Mouse (Mus musculus) embryonic facial prominence, embryonic 13.5 days (tissue): ENCODE measurements around the gene Pole3. TPM values are rescaled to one million over a fixed set of nuclear protein-coding genes. Genes with fewer than 3 reads are reported as not detected.

ENCODE experiments used
- ATAC-seq: fragments of 200-750 bp; cut with Nextera tagmentation; 2 replicates; pipeline ENCODE4 v1.8.0; 2017; ENCODE audit warnings: low read depth; ENCODE audit not compliant: insufficient number of reproducible peaks, insufficient read depth, low FRiP score, low TSS enrichment
- H3K27ac ChIP-seq: fragments of 300-500 bp; sonication (generic); 2 replicates; pipeline ENCODE4 v1.5.1; 2015; ENCODE audit warnings: moderate library complexity, mild to moderate bottlenecking, inconsistent platforms
- H3K27me3 ChIP-seq: fragments of 300-500 bp; sonication (generic); 2 replicates; pipeline ENCODE4 v1.6.1; 2015; ENCODE audit warnings: mild to moderate bottlenecking, inconsistent platforms
- H3K36me3 ChIP-seq: fragments of 300-500 bp; sonication (generic); 2 replicates; pipeline ENCODE4 v1.6.1; 2015; ENCODE audit warnings: mild to moderate bottlenecking, inconsistent platforms
- H3K4me1 ChIP-seq: fragments of 300-500 bp; sonication (generic); 2 replicates; pipeline ENCODE4 v1.6.1; 2015; ENCODE audit warnings: inconsistent platforms
- H3K4me2 ChIP-seq: fragments of 300-500 bp; sonication (generic); 2 replicates; pipeline ENCODE4 v1.6.1; 2015; ENCODE audit warnings: moderate library complexity, mild to moderate bottlenecking, inconsistent platforms
- H3K4me3 ChIP-seq: fragments of 300-500 bp; sonication (generic); 2 replicates; pipeline ENCODE4 v1.5.1; 2015; ENCODE audit warnings: mild to moderate bottlenecking, inconsistent platforms
- H3K9ac ChIP-seq: fragments of 300-500 bp; sonication (generic); 2 replicates; pipeline ENCODE4 v1.6.1; 2015; ENCODE audit warnings: mild to moderate bottlenecking, inconsistent platforms
- H3K9me3 ChIP-seq: fragments of 300-500 bp; sonication (generic); 2 replicates; pipeline ENCODE4 v1.6.1; 2016; ENCODE audit warnings: inconsistent platforms
- WGBS: fragments of 180-500 bp; shearing (Covaris S2); methylation state at CpG from one replicate; pipeline ENCODE4 v1.1.7; 2015; ENCODE audit warnings: mixed read lengths; 5-methylcytosine and 5-hydroxymethylcytosine counted together
- polyA plus RNA-seq: library from polyadenylated mRNA; unstranded; fragments of >200 nt; fragmentation: Nextera tagmentation; extraction: Ambion mirVana; gene quantifications from 2 replicates; pipeline ENCODE4 v1.2.1, GENCODE M21; 2015

The Pole3 gene
- polyA plus RNA-seq, 1 experiment from 2014 or later, result 94.5 TPM

GRCm38 (mm10) chr4:62517538-62518415, 7.1 kb downstream of the Pole3 start:
- Histone ChIP-seq H3K4me3 (peak overlapping the region; percentile 80), H3K27ac (0 out of 2 replicates have a peak overlapping the region, but pooled peaks have one; percentile 35), H3K4me1 (peaks cover 50% of the 10 kb centered on the region), H3K9ac (peak overlapping the region; percentile 85), H3K9me3 (no peaks in the 10 kb centered on the region), H3K36me3 (peaks cover 21% of the 10 kb centered on the region), H3K27me3 (no peaks in the 10 kb centered on the region), H3K4me2 (peak overlapping the region; percentile 82)
- WGBS, result 44% methylated on average over 10 of the region's 10 CpGs
- ATAC-seq, result no peak

- WGBS, result 85% methylated on average over 8 of the region's 8 CpGs
These were observed 7.8 kb downstream of the Pole3 start for GRCm38 (mm10) chr4:62517046-62517445.

DNA sequence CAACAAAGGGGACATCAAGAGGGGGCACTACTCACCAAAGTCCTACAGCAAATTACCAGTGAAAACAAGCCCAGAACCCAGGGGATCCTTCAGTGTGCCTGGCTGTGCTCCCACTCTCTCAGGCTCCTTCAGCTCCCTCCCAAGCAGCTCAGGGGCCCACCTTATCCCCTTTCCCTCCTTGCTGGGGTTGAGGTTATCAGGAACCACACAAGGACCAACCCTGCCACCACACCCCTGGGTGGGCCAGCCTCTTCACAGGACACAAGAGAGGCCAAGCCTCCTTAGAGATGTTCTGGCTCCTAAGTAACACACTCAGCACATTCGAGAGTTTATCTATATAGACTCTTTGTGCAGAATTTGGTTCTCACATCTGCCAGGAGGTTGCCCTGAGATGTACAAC, 8.3 kb downstream of the Pole3 start:
- H3K9me3 ChIP-seq, result no peaks in the 10 kb centered on the region
- no peak overlapping the region for H3K4me3 ChIP-seq
- H3K27me3 ChIP-seq, result no peaks in the 10 kb centered on the region
- H3K4me1 ChIP-seq, result peaks cover 50% of the 10 kb centered on the region
- ATAC-seq, result no peak
- no peak overlapping the region for H3K4me2 ChIP-seq
- WGBS, result 87% methylated on average over 1 of the region's 1 CpGs
- no peak overlapping the region for H3K9ac ChIP-seq
- H3K27ac ChIP-seq, result peak overlapping the region; percentile 56; the same call in 1 of the 2 replicates
- H3K36me3 ChIP-seq, result peaks cover 27% of the 10 kb centered on the region

More at GRCm38 (mm10) chr4:62517046-62517445, 7.8 kb downstream of the Pole3 start:
- Histone ChIP-seq H3K9me3 (no peaks in the 10 kb centered on the region), H3K27ac (no peak overlapping the region), H3K4me2 (0 out of 2 replicates have a peak overlapping the region, but pooled peaks have one; percentile 82), H3K9ac (no peak overlapping the region), H3K4me3 (no peak overlapping the region), H3K36me3 (peaks cover 22% of the 10 kb centered on the region), H3K27me3 (no peaks in the 10 kb centered on the region), H3K4me1 (peaks cover 50% of the 10 kb centered on the region)
- no peak for ATAC-seq

DNA sequence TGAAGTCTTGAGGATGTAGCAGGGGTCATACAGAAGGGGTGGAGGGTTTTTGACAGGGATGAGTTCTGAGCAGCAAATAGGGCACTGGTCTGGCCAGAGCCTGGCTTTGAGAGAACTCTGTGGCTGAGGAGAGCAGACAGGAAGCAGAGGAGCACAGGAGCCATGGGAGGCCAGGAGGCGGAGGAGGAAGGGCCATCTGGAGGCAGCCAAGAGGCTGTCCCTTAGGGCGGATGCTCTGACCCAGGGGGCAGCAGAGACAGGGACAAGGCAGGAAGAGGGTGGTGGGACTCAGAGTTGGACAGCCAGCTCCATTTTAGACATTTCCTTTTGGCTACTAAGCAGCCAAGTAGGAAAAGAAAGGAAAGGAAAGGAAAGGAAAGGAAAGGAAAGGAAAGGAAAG, 8.8 kb downstream of the Pole3 start:
- no peak for ATAC-seq
- H3K4me2 ChIP-seq, result no peak overlapping the region
- 36% methylated on average over 2 of the region's 2 CpGs for WGBS
- H3K27ac ChIP-seq, result peak overlapping the region; percentile 56; the same call in 1 of the 2 replicates
- H3K36me3 ChIP-seq, result peaks cover 32% of the 10 kb centered on the region
- H3K4me1 ChIP-seq, result peaks cover 50% of the 10 kb centered on the region
- no peak overlapping the region for H3K4me3 ChIP-seq
- no peaks in the 10 kb centered on the region for H3K9me3 ChIP-seq
- H3K27me3 ChIP-seq, result no peaks in the 10 kb centered on the region
- no peak overlapping the region for H3K9ac ChIP-seq

DNA sequence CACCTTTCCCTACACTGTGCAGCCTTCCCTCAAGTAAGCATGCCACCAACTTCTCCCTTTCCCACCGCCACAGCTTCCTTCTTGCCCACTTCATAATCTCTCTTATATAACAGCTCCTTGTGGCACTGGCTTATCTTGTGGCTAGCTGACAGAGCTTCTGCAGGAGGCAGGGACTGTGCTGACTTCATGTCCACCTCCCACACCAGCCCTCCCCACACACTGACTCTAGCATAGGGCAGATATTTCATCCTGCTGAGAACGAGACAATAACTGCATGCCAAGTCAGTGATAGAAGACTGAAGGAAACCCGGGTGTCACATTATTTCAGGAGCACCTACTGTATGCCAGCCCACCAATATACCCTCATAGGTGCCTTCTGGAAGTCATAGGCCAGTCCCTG, 9.4 kb downstream of the Pole3 start:
- no peaks in the 10 kb centered on the region for H3K27me3 ChIP-seq
- peaks cover 38% of the 10 kb centered on the region for H3K36me3 ChIP-seq
- no peak overlapping the region for H3K9ac ChIP-seq
- H3K9me3 ChIP-seq, result no peaks in the 10 kb centered on the region
- 84% methylated on average over 3 of the region's 3 CpGs for WGBS
- no peak overlapping the region for H3K4me2 ChIP-seq
- ATAC-seq, result no peak
- peaks cover 50% of the 10 kb centered on the region for H3K4me1 ChIP-seq
- peak overlapping the region; percentile 29; the same call in 1 of the 2 replicates for H3K27ac ChIP-seq
- H3K4me3 ChIP-seq, result no peak overlapping the region

DNA sequence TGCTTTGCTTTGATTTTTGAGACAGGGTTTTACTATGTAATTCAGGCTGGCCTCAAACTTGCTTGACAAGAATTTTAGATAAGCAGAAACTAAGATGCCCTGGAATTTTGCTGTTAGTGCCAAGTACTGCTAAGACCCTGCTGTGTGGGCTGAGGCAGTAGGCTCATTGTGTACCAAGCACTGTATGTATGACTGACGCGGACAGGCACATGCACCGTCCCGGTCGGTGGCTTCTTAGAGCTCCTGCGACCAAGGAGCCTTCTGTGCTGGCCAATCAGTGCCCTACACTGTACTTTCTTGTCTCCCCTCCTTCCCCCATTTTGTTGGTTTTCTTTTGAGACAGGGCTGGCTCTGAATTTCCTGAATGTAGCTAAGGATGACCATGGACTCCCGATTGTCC, 9.9 kb downstream of the Pole3 start:
- 0 out of 2 replicates have a peak overlapping the region, but pooled peaks have one; percentile 29 for H3K27ac ChIP-seq
- no peak overlapping the region for H3K4me3 ChIP-seq
- WGBS, result 77% methylated on average over 7 of the region's 7 CpGs
- no peak for ATAC-seq
- peaks cover 42% of the 10 kb centered on the region for H3K36me3 ChIP-seq
- no peaks in the 10 kb centered on the region for H3K9me3 ChIP-seq
- H3K4me1 ChIP-seq, result peaks cover 50% of the 10 kb centered on the region
- no peaks in the 10 kb centered on the region for H3K27me3 ChIP-seq
- H3K9ac ChIP-seq, result no peak overlapping the region
- no peak overlapping the region for H3K4me2 ChIP-seq

DNA sequence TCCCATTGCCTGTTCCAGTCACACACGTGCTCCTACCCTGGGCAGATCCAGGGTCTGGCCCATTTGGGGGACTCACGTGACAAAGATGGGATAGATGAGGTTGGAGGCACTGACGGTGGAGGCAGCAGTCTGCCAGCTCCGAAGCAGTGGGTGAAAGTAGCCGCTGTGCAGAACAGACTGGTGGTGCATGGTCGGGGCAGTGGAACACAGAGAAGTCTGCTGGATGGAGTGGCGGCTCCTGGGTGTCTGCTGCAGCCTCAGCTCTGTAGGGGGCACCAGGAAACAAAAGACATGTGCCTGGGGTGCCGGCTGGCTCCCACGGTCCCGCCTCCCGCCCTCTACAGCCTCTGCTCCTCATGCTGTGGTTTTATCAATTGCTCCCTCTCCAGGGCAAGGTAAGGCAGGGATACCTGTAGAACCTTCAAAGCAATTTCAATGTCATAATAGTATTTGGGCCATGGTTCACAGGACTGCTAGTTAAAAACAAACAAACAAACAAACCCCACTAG, 10.8 kb downstream of the Pole3 start:
- ATAC-seq, result no peak
- no peak overlapping the region for H3K27ac ChIP-seq
- H3K9ac ChIP-seq, result no peak overlapping the region
- peaks cover 52% of the 10 kb centered on the region for H3K36me3 ChIP-seq
- no peak overlapping the region for H3K4me2 ChIP-seq
- no peaks in the 10 kb centered on the region for H3K9me3 ChIP-seq
- whole genome bisulfite sequencing, result 45% methylated on average over 11 of the region's 11 CpGs
- H3K27me3 ChIP-seq, result no peaks in the 10 kb centered on the region
- H3K4me1 ChIP-seq, result peaks cover 46% of the 10 kb centered on the region
- no peak overlapping the region for H3K4me3 ChIP-seq

DNA sequence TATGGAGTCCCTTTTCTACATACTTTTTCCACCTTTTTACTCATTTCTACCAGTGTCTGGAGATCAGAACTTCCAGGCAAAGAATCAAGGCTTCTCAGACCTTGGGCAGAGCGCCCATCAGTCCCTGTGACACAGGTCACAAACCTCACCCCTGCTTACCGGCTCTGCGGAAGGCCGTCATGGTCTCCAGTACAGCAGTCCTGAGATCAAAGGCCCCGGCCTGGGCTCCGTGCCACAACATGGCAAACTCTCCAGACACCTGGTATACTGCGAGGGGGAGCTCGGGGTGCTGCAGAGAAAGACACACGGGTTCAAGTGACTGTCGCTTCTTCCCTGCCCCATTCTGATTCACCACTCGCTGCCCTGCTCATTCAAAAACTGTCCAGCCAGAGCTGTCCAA, 14.9 kb downstream of the Pole3 start:
- WGBS, result 92% methylated on average over 11 of the region's 11 CpGs
- Histone ChIP-seq H3K9me3 (no peaks in the 10 kb centered on the region), H3K27me3 (no peaks in the 10 kb centered on the region), H3K4me1 (peaks cover 7% of the 10 kb centered on the region), H3K36me3 (peaks cover 71% of the 10 kb centered on the region), H3K9ac (no peak overlapping the region), H3K4me3 (no peak overlapping the region), H3K27ac (no peak overlapping the region), H3K4me2 (no peak overlapping the region)
- no peak for ATAC-seq

- WGBS, result 96% methylated on average over 5 of the region's 5 CpGs
- ATAC-seq, result no peak
- no peak overlapping the region for H3K27ac ChIP-seq
- H3K27me3 ChIP-seq, result no peaks in the 10 kb centered on the region
- H3K9ac ChIP-seq, result no peak overlapping the region
- H3K4me1 ChIP-seq, result peaks cover 2% of the 10 kb centered on the region
- no peak overlapping the region for H3K4me3 ChIP-seq
- no peak overlapping the region for H3K4me2 ChIP-seq
- H3K9me3 ChIP-seq, result no peaks in the 10 kb centered on the region
- H3K36me3 ChIP-seq, result peaks cover 67% of the 10 kb centered on the region
These were observed 16.0 kb downstream of the Pole3 start for GRCm38 (mm10) chr4:62508839-62509238.

DNA sequence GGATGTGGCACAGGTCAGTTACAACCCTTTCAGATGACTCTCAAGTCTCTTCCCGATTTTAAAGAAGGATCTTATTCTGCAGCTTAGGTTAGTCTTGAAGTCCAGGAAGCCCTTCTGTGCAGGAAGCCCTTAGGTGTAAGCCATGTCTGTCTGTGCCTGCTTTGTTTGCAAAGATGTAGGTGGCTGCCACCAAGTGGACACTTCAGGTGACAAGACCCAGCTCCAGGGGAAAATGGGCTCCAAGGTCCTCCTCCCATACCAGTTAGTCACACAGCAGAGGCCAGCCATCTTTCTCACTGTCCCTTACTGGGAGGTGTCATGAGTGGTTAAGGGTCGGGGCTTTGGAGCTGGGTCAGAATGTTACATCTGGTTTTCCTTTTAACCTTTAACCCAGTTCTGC, 18.1 kb downstream of the Pole3 start:
- ATAC-seq, result no peak
- Histone ChIP-seq H3K9ac (no peak overlapping the region), H3K27me3 (no peaks in the 10 kb centered on the region), H3K27ac (no peak overlapping the region), H3K9me3 (no peaks in the 10 kb centered on the region), H3K4me3 (no peak overlapping the region), H3K36me3 (peaks cover 46% of the 10 kb centered on the region), H3K4me2 (no peak overlapping the region), H3K4me1 (peaks cover 3% of the 10 kb centered on the region; the same call in 1 of the 2 replicates)
- 53% methylated on average over 2 of the region's 2 CpGs for WGBS

- Histone ChIP-seq H3K27me3 (no peaks in the 10 kb centered on the region), H3K9ac (no peak overlapping the region)
- WGBS, result 86% methylated on average over 3 of the region's 3 CpGs
These were observed 18.9 kb downstream of the Pole3 start for GRCm38 (mm10) chr4:62505991-62506390.

More at GRCm38 (mm10) chr4:62505991-62506390, 18.9 kb downstream of the Pole3 start:
- Histone ChIP-seq H3K4me3 (no peak overlapping the region), H3K27ac (no peak overlapping the region), H3K36me3 (peaks cover 38% of the 10 kb centered on the region), H3K9me3 (no peaks in the 10 kb centered on the region), H3K4me2 (no peak overlapping the region), H3K4me1 (peaks cover 7% of the 10 kb centered on the region)
- ATAC-seq, result no peak
